Mouse (Mus musculus): ENCODE measurements around the gene Fam166b.

GRCm38 (mm10) chr4:43389845-43390440, 39.0 kb downstream of the Fam166b start:
- TF ChIP-seq CTCF (conservative IDR thresholded peaks at IDR 0.05 in 1 of 2, IDR thresholded peaks at IDR 0.05 in 1 of 2; ENCODE audit: low read depth in 2 of 2, low read length in 2 of 2) = no peak
- TF ChIP-seq E2F4 (IDR thresholded peaks at IDR 0.05; ENCODE audit: insufficient replicate concordance, low read depth, low read length) = no peak
- TF ChIP-seq JUND (conservative IDR thresholded peaks at IDR 0.05; ENCODE audit: low read depth, low read length) = no peak
- no peak for TF ChIP-seq POLR2A (IDR thresholded peaks at IDR 0.05; ENCODE audit: low read depth, low read length)
- TF ChIP-seq EP300 (IDR thresholded peaks at IDR 0.05; ENCODE audit: low read length) = no peak
- no peak for TF ChIP-seq MEF2A (IDR thresholded peaks at IDR 0.05; ENCODE audit: borderline replicate concordance, low read depth, low read length)
- TF ChIP-seq SIN3A (IDR thresholded peaks at IDR 0.05; ENCODE audit: low read length) = no peak
- no peak for TF ChIP-seq ZMIZ1 (IDR thresholded peaks at IDR 0.05; ENCODE audit: low read depth, low read length)
- no peak for TF ChIP-seq ZNF384 (IDR thresholded peaks at IDR 0.05; ENCODE audit: low read depth, low read length)
- TF ChIP-seq MXI1 (IDR thresholded peaks at IDR 0.05; ENCODE audit: low read depth, low read length) = no peak
